In the genomic region with DNA sequence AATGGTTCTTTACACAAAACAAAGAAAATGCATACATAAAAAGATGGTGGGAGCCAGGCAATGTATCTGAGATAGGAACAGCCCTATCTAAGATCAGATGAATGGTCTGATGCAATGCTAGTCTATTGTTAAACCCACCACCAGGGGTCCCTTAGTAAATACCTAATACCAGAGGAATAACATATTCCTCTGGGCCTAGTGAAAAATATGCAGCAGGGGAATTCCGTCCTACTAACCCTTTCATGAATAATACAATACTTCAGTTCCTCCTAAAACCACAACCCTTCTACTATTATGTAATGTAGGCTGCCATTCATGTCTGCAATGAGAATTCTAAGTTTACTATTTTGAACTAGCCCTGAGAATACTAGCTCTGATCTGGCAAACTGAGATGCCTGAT, we compare ENCODE assay signal across 21 mouse cellular contexts. TPM values are rescaled to one million over a fixed set of nuclear protein-coding genes. Genes with fewer than 3 reads are reported as not detected.
DNase-seq lines count a peak whose midpoint lies in the region; ATAC-seq and TF ChIP-seq lines count a peak whose summit lies in the region.
"Not testable (repeated sequence)": the region's sequence is repeated elsewhere in the genome, so short reads cannot be mapped to it uniquely, and the experiment has no call there.
"Had no signal": no experiment of that assay in that cellular context is flagged by ENCODE, and none has a peak within 500 bp of the region (broad histone marks: within the 10 kb centered on the region; RNA-seq: fewer than 3 reads in every experiment).

No protein-coding gene starts in this region.

- not testable (repeated sequence) for H3K9ac ChIP-seq in heart, embryonic 11.5 days (ENCODE audit: low read depth, low read length); lung, embryonic 14.5 days; midbrain, postnatal 0 days (replicated peaks; ENCODE audit: low read length, poor library complexity, severe bottlenecking)

- H3K4me3 ChIP-seq in embryonic fibroblast, embryonic 13.5 days (ENCODE audit: insufficient read depth, low read length); heart, embryonic 11.5 days (ENCODE audit: low read depth, low read length); lung, embryonic 14.5 days (ENCODE audit: low read depth, low read length); midbrain, postnatal 0 days (ENCODE audit: low read depth, low read length): not testable (repeated sequence)

- peaks cover 12% of the 10 kb centered on the region for H3K4me1 ChIP-seq in embryonic fibroblast, embryonic 13.5 days (ENCODE audit: control insufficient read depth, insufficient read depth, low read length)
- not testable (repeated sequence) for H3K4me1 ChIP-seq in heart, embryonic 11.5 days (ENCODE audit: control insufficient read depth, insufficient read depth, low read length); lung, embryonic 14.5 days (ENCODE audit: insufficient read depth); midbrain, postnatal 0 days (ENCODE audit: insufficient read depth, low read length)

- POLR2A ChIA-PET in Patski (lab: Charles Lee), result interaction anchor here (1.1 to 1.2 kb wide), 2 partner anchors 29 kb away, joined by 3 read pairs; partner anchors contain the start of gene Ptpn22

- CTCF ChIA-PET in Patski (lab: Charles Lee), result interaction anchor here (0.8 to 2.5 kb wide), 7 partner anchors 12 to 139 kb away, joined by 3 to 6 read pairs (median 4); partner anchors contain the start of gene Ptpn22

- peak; percentile 85 for ATAC-seq in CD4-positive, CD25-positive, alpha-beta regulatory T cell, adult 4 months
- not testable (repeated sequence) for ATAC-seq in Patski; heart, embryonic 11.5 days (replicated peaks; ENCODE audit: insufficient number of reproducible peaks, low FRiP score, low TSS enrichment); lung, embryonic 14.5 days (ENCODE audit: insufficient read depth); midbrain, postnatal 0 days (ENCODE audit: low FRiP score)

- H3K27ac ChIP-seq in embryonic fibroblast, embryonic 13.5 days (ENCODE audit: insufficient read depth, low read length), result peak overlapping the region; percentile 78
- peak overlapping the region; percentile 3; the same call in 1 of the 2 replicates for H3K27ac ChIP-seq in heart, embryonic 11.5 days (ENCODE audit: low read depth, low read length)
- not testable (repeated sequence) for H3K27ac ChIP-seq in lung, embryonic 14.5 days (ENCODE audit: low read depth); midbrain, postnatal 0 days (ENCODE audit: low read depth, low read length)

- not testable (repeated sequence) for H3K36me3 ChIP-seq in heart, embryonic 11.5 days (ENCODE audit: control insufficient read depth, insufficient read depth, low read length); lung, embryonic 14.5 days (ENCODE audit: insufficient read depth); midbrain, postnatal 0 days (ENCODE audit: insufficient read depth, low read length)

- DNase-seq in 416B (ENCODE audit: low read depth) (peak; percentile 41), Patski (ENCODE audit: low read depth, low spot score) (peak; percentile 46)
- DNase-seq in induced T-regulatory cell, adult 2 months (ENCODE audit: low read depth), result peak; percentile 57
- DNase-seq in lung, embryonic 14.5 days, result peak; percentile 29
- DNase-seq in midbrain, postnatal 0 days (ENCODE audit: low spot score), result not testable (repeated sequence)

- H3K9me3 ChIP-seq in heart, embryonic 11.5 days (replicated peaks; ENCODE audit: control insufficient read depth, low read length); lung, embryonic 14.5 days (ENCODE audit: low read depth, low read length); midbrain, postnatal 0 days (ENCODE audit: low read length): not testable (repeated sequence)

- WGBS in heart, embryonic 11.5 days (ENCODE audit: insufficient replicate concordance), result 71% methylated on average over 1 of the region's 1 CpGs
- 72% methylated on average over 1 of the region's 1 CpGs for WGBS in lung, embryonic 14.5 days
- 41% methylated on average over 1 of the region's 1 CpGs for WGBS in midbrain, postnatal 0 days

- in situ Hi-C loops in Patski (cut with MboI; ENCODE audit: low pct_unique_long_range_greater_than_20kb), result not testable (repeated sequence)

- H3K4me2 ChIP-seq in heart, embryonic 11.5 days; lung, embryonic 14.5 days; midbrain, postnatal 0 days (ENCODE audit: low read depth, low read length, poor library complexity, severe bottlenecking): not testable (repeated sequence)

- peak; percentile 38 for TF ChIP-seq CTCF in Patski (IDR thresholded peaks at IDR 0.05)
- not testable (repeated sequence) for TF ChIP-seq CTCF in embryonic fibroblast, embryonic 13.5 days (IDR thresholded peaks at IDR 0.05; ENCODE audit: borderline replicate concordance, insufficient read depth, low read length)
- TF ChIP-seq CTCF in lung, embryonic 14.5 days (IDR thresholded peaks at IDR 0.05; ENCODE audit: low read depth), result peak; percentile 31
- peak; percentile 28 for TF ChIP-seq CTCF in midbrain, postnatal 0 days (IDR thresholded peaks at IDR 0.05)

- H3K27me3 ChIP-seq in Patski; heart, embryonic 11.5 days (ENCODE audit: control insufficient read depth, insufficient read depth, low read length); lung, embryonic 14.5 days (ENCODE audit: insufficient read depth, low read length); midbrain, postnatal 0 days (ENCODE audit: insufficient read depth, low read length): not testable (repeated sequence)

- not testable (repeated sequence) for TF ChIP-seq POLR2A in embryonic fibroblast, embryonic 13.5 days (IDR thresholded peaks at IDR 0.05; ENCODE audit: low read depth, low read length)

RNA-seq across cellular contexts. Expression of gene Bcl2l15, which starts 1.7 kb away (rescaled TPM):
- 1 to 10 TPM; 6.2 to 8.6 TPM for polyA plus RNA-seq in CD4-positive, CD25-positive, alpha-beta regulatory T cell, adult 4 months (2017; shearing (Covaris generic))
- 0.35 TPM for polyA plus RNA-seq in Patski (2021)
- polyA plus RNA-seq in embryonic fibroblast, embryonic 13.5 days (2011; ENCODE audit: insufficient read length, low read depth, missing spikeins), result not detected in 2 replicates
- polyA plus RNA-seq in heart, embryonic 11.5 days (2014; fragmentation: Nextera tagmentation; extraction: Ambion mirVana), result 0.36 and 0.66 TPM in 2 replicates
- polyA plus RNA-seq in lung, embryonic 14.5 days (2014; fragmentation: Nextera tagmentation; extraction: Ambion mirVana), result not detected in 2 replicates
- total RNA-seq in midbrain, postnatal 0 days (2014; rRNA removed), result 2.5 TPM in 1 of 2 replicates, not detected in the other
- polyA plus RNA-seq in midbrain, postnatal 0 days (2015; fragmentation: Nextera tagmentation; extraction: Ambion mirVana), result 0.17 TPM in 1 of 2 replicates, not detected in the other
- total RNA-seq: heart, adult 18-20 months; heart, postnatal 36 days had no signal
- polyA plus RNA-seq: embryonic facial prominence, embryonic 15.5 days; hindbrain, embryonic 12.5 days; kidney, embryonic 14.5 days; limb, embryonic 12.5 days; lung, embryonic 16.5 days; neural tube, embryonic 11.5 days had no signal

RNA-seq across cellular contexts. Expression of gene Gm43064, which starts 21.3 kb away (rescaled TPM):
- under 1 TPM in 1 of 2 experiments, not detected in 1; 0.52 TPM for polyA plus RNA-seq in CD4-positive, CD25-positive, alpha-beta regulatory T cell, adult 4 months (2017; shearing (Covaris generic))
- 0.55 TPM for polyA plus RNA-seq in Patski (2021)
- polyA plus RNA-seq in embryonic fibroblast, embryonic 13.5 days (2011; ENCODE audit: insufficient read length, low read depth, missing spikeins), result not detected in 2 replicates
- 0.18 and 0.19 TPM in 2 replicates for polyA plus RNA-seq in heart, embryonic 11.5 days (2014; fragmentation: Nextera tagmentation; extraction: Ambion mirVana)
- polyA plus RNA-seq in lung, embryonic 14.5 days (2014; fragmentation: Nextera tagmentation; extraction: Ambion mirVana), result 0.21 TPM in 1 of 2 replicates, not detected in the other
- 0.47 and 3.2 TPM in 2 replicates for total RNA-seq in midbrain, postnatal 0 days (2014; rRNA removed)
- 0.09 and 0.35 TPM in 2 replicates for polyA plus RNA-seq in midbrain, postnatal 0 days (2015; fragmentation: Nextera tagmentation; extraction: Ambion mirVana)
- total RNA-seq: adrenal gland, adult 8-10 months; adrenal gland, postnatal 4 days; heart, postnatal 36 days; neutrophil, adult 5-6 weeks had no signal
- polyA plus RNA-seq: embryonic facial prominence, embryonic 10.5 days; forebrain, embryonic 13.5 days had no signal

RNA-seq across cellular contexts. Expression of gene Ap4b1, which starts 21.4 kb away (rescaled TPM):
- polyA plus RNA-seq in CD4-positive, CD25-positive, alpha-beta regulatory T cell, adult 4 months (2017; shearing (Covaris generic)), result 10 to 100 TPM; 20.6 to 31.7 TPM
- polyA plus RNA-seq in Patski (2021), result 25.7 TPM
- 15.4 and 16.4 TPM in 2 replicates for polyA plus RNA-seq in embryonic fibroblast, embryonic 13.5 days (2011; ENCODE audit: insufficient read length, low read depth, missing spikeins)
- 17.5 and 20.4 TPM in 2 replicates for polyA plus RNA-seq in heart, embryonic 11.5 days (2014; fragmentation: Nextera tagmentation; extraction: Ambion mirVana)
- 19.1 and 21.9 TPM in 2 replicates for polyA plus RNA-seq in lung, embryonic 14.5 days (2014; fragmentation: Nextera tagmentation; extraction: Ambion mirVana)
- total RNA-seq in midbrain, postnatal 0 days (2014; rRNA removed), result 27.9 and 28.2 TPM in 2 replicates
- 16.2 and 18.2 TPM in 2 replicates for polyA plus RNA-seq in midbrain, postnatal 0 days (2015; fragmentation: Nextera tagmentation; extraction: Ambion mirVana)

RNA-seq across cellular contexts. Expression of gene Dclre1b, which starts 21.4 kb away (rescaled TPM):
- polyA plus RNA-seq in CD4-positive, CD25-positive, alpha-beta regulatory T cell, adult 4 months (2017; shearing (Covaris generic)), result 10 to 100 TPM; 17.5 to 19.5 TPM
- 12.0 TPM for polyA plus RNA-seq in Patski (2021)
- polyA plus RNA-seq in embryonic fibroblast, embryonic 13.5 days (2011; ENCODE audit: insufficient read length, low read depth, missing spikeins), result 8.0 and 10.1 TPM in 2 replicates
- 23.4 and 27.5 TPM in 2 replicates for polyA plus RNA-seq in heart, embryonic 11.5 days (2014; fragmentation: Nextera tagmentation; extraction: Ambion mirVana)
- 36.5 and 41.1 TPM in 2 replicates for polyA plus RNA-seq in lung, embryonic 14.5 days (2014; fragmentation: Nextera tagmentation; extraction: Ambion mirVana)
- 4.3 and 6.9 TPM in 2 replicates for total RNA-seq in midbrain, postnatal 0 days (2014; rRNA removed)
- polyA plus RNA-seq in midbrain, postnatal 0 days (2015; fragmentation: Nextera tagmentation; extraction: Ambion mirVana), result 16.2 and 17.5 TPM in 2 replicates

RNA-seq across cellular contexts. Expression of gene Ptpn22, which starts 28.9 kb away (rescaled TPM):
- 100 to 1,000 TPM; 350 to 445 TPM for polyA plus RNA-seq in CD4-positive, CD25-positive, alpha-beta regulatory T cell, adult 4 months (2017; shearing (Covaris generic))
- polyA plus RNA-seq in Patski (2021), result 1.7 TPM
- polyA plus RNA-seq in embryonic fibroblast, embryonic 13.5 days (2011; ENCODE audit: insufficient read length, low read depth, missing spikeins), result 0.28 and 0.62 TPM in 2 replicates
- 0.90 and 1.8 TPM in 2 replicates for polyA plus RNA-seq in heart, embryonic 11.5 days (2014; fragmentation: Nextera tagmentation; extraction: Ambion mirVana)
- polyA plus RNA-seq in lung, embryonic 14.5 days (2014; fragmentation: Nextera tagmentation; extraction: Ambion mirVana), result 0.68 and 0.78 TPM in 2 replicates
- 0.09 TPM in 1 of 2 replicates, not detected in the other for total RNA-seq in midbrain, postnatal 0 days (2014; rRNA removed)
- polyA plus RNA-seq in midbrain, postnatal 0 days (2015; fragmentation: Nextera tagmentation; extraction: Ambion mirVana), result 0.43 and 0.64 TPM in 2 replicates
